Mouse (Mus musculus) right cerebral cortex, postnatal 14 days (tissue): ENCODE measurements around the gene Rab20.
"Not testable (repeated sequence)": the region's sequence is repeated elsewhere in the genome, so short reads cannot be mapped to it uniquely, and the experiment has no call there.

Experiments
- DNase-seq: peaks from one replicate; pipeline ENCODE4 v3.0.0; 2022

The Rab20 gene

GRCm38 (mm10) chr8:11477811-11478761 lies at the start of gene Rab20:
TSS of gene Rab20 (minus strand) at chr8:11478710.
- peak; percentile 60 for DNase-seq

DNA sequence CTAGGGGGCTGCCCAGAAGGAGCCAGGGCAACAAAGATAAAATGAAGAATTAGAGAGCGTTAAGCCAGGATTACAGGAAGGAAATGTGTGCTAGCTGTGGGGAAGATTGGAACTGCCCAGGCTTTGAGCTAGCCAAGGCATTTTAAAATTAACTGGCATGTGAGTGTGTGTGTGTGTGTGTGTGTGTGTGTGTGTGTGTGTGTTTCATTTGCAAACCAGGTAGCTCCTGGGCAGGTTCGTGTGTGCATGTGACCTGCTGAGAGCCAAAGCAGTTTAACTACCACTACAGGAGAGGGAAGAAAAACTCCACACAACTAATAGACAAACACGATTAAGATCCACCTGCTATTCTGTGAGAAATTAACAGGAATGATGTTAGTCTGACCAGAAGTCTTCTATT lies 44.8 kb upstream of the Rab20 start:
- no peak for DNase-seq

DNA sequence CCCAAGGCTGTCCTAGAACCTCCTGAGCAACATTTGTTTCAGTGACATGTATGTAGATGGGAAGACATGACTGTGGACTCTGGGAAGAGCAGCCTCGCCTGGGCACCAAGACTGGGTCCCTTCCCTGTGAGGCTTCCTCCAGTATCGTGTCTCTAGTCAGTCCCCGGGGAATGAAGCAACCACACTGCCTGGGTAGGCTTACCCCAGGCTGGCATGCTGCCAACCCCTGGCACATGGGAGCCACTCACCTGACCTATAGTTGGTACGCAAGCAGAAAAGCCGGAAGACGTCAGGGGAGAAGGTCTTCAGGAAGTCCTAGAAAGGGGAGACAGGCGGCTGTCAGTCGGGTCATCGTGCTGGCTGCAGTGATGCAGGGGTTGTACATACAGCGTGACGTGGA lies 40.2 kb upstream of the Rab20 start:
- no peak for DNase-seq

DNA sequence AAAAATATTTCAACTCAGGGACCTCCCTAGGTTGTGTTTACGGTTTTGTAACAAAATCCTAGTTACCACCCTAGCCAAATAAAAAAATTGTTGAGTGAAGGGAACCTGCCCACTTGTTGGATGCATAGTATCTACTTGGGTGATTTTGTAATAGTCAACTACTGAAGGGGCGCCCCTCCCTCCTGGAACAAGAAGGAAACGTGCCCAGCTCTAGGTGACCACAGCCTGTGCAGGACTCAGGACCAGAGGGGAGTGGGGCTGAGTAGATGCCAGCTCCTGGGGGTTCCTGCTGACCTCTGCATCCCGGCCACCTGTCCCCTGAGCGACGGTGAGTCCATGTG lies 39.5 kb upstream of the Rab20 start:
- no peak for DNase-seq

DNA sequence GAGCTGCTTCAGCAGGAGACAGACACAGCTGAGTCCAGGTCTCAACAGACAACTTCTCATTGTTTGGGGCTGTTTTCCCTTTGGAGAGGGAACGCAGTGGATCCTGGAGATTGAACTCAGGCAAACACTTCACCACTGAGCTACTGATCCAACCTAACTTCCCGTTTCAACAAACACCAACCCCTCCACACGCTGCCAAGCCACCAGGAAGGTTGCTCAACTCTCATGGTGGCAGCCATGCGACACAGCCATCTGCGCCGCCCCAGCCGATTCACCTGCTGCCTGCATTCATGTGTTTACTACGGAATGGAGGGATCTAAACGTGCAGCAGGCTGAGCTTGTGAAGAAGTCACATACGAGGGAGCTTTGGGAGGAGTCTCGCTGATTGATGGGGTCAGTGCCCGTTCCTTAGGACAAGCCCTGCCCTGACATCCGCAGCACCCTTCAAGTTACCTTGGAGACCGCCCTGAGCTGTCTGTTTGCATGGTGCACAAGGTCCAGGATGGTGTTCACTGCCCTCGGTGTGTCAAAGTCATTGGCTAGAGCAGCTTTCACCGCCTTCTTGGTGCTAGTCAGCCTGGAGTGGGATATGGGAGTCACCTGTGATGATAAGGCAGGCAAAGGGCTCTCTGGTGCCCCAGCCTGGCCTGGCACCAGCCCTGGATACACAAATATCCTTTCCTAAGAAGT lies 39.0 kb upstream of the Rab20 start:
- DNase-seq, result no peak

- no peak for DNase-seq
These were observed 37.8 kb upstream of the Rab20 start for GRCm38 (mm10) chr8:11516292-11516691.

DNA sequence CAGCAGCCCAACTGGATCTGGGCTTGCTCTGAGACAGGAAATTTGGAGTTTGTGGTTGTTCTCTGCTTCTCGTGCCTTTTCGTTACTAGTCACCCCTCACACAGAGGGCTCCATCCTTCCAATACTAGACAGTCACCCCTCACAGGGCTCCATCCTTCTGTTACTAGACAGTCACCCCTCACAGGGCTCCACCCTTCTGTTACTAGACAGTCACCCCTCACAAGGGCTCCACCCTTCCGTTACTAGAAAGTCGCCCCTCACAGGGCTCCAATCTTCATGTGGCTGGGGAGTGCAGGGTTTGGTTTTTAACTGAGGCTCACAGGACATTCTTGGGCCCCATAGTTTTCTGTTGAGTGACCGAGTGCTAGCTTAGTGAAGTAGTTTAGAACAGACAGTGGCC lies 34.7 kb upstream of the Rab20 start:
- no peak for DNase-seq

GRCm38 (mm10) chr8:11512711-11513110 lies 34.2 kb upstream of the Rab20 start:
- no peak for DNase-seq

GRCm38 (mm10) chr8:11510971-11511370 lies 32.5 kb upstream of the Rab20 start:
- no peak for DNase-seq

DNA sequence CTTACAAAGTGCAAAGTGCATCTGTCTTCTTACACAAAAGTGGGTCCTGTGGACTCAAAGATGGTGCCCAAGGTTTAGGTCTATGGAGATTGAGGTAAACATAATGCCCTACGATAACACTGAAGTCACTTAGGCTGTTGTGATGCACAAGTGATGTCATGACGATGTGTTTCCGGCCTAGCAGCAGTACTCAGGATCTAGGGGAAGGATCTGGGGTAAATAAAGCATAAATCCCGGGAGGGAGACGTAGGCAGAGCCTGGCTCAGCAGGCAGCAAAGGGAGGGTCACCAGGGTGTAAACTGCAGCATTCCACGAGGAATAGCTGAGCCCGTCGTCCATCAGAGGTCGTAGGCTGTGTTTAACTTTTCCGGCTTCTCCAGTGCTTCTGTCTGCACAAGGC lies 30.4 kb upstream of the Rab20 start:
- no peak for DNase-seq

DNA sequence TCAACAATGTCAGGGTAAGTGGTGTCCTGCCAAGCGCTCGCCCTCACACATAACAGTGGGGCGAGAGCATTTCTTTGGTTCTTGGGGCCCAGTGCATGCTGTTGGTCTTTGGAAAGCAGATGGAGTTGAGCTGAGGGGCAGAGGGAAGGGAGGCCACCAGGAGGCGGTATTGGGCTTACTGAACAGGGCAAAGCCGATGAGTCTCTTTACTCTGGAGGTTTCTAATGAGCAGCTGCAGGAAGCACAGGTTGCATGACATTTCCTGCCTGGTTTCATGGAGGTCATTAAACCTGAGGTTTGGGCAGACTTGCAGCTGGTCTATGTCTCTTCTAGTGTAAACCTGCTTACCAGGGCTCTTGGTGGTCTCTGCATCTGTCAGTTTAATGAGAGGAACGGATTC lies 28.3 kb upstream of the Rab20 start:
- peak; percentile 67 for DNase-seq

DNA sequence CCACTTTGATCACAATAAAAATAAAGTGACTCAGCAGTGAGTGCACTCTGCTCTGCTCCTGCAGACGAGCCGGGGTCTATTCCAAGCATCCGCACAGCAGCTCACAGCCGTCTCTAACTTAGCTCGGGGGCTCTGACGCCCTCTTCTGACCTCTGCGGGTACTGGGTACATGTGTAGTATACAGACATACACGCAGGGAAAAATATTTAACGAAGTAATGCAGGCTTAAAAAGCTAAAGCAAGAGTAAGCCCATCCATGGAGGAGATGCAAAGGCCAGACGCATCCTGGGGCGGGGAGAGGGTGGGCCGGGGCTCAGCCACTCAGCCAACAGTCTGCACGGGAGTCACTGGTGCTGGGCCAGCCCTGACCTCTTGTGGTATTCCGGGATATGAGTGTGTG lies 27.6 kb upstream of the Rab20 start:
- DNase-seq, result no peak

GRCm38 (mm10) chr8:11503476-11504232 lies 25.1 kb upstream of the Rab20 start:
- no peak for DNase-seq

DNA sequence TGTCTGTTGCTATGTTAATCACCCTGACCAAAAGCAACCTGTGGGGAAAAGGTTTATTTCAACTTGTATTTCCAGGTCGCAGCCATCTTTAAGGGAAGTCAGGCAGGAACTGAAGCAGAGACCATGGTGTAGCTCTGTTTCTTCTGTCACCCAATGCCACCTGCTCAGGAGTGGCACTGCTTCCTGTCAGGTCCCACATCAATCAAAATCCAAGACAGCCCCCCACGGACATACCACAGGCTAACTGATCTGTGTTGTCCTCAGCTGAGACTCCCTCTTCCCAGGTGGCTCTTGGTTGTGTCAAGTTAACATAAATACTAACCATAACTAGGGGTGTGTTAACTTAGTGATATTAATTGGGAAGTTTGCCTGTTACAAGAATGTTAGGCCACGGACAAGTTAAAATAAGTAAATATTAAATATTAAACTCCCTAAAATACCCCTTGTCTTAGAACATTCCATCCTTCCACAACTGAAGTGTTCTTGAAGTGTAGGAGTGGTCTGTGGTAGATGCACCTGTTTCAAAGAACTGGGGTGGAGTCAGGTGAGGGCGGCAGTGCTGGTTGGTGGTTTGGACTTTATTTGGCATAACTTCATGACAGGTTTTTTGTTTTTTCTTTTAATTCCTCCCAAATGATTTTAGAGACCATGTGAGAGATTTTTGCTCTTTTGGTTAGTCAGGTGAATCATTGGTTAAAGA lies 20.4 kb upstream of the Rab20 start:
- no peak for DNase-seq

- DNase-seq, result no peak
These were observed 19.8 kb upstream of the Rab20 start for GRCm38 (mm10) chr8:11498281-11498680.

DNA sequence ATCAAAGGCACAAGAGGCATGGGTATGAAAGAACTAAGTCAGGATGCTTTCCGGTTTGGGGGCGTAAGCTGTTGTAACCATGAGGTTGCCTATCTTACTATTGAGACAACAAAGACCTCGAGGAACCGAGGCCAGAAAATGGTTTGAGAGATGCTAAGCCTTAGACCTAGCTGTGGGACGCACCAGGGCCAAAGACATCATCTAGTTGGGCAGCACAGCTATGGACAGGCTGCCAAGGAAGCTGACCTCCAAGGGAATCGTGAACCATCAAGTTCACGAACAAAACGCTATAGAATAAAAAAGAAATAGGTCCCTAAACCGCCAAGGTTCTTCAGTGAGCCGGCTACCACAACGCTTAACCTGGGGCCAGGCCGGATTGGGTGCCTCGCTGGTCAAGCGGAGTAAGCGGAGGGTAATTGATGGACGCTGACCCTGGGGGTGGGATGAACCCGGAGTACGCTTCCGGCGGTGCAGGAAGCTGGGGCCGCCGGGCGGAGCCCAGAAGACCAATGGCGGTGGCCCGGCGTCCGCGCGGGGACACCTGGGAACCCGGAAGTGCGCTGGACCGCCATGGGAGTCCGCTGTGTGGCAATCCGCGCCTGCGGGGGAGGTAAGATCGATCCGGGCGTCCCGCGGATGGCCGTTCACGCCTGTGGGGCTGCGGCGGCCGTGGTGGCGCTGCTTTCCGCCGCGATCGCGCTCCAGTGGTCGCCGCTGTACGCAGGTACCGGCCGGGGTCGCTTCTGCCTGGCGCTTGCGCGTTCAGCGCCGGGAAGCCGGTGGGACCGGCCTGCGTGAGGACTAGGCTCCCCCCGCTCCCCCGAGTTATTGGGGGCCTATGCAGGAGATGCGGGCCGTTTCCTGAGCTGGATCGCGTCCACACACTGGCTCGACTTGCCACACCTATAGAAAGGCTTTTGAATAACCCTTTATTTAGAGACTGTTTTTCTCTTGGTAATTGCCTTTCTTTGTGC lies 18.8 kb upstream of the Rab20 start, which contains the start of gene Naxd:
TSS of gene Naxd (plus strand) at position 490 of the 974 bp plus-strand sequence.
- peak; percentile 89 for DNase-seq

GRCm38 (mm10) chr8:11492340-11492739 lies 13.8 kb upstream of the Rab20 start:
- DNase-seq, result not testable (repeated sequence)

DNA sequence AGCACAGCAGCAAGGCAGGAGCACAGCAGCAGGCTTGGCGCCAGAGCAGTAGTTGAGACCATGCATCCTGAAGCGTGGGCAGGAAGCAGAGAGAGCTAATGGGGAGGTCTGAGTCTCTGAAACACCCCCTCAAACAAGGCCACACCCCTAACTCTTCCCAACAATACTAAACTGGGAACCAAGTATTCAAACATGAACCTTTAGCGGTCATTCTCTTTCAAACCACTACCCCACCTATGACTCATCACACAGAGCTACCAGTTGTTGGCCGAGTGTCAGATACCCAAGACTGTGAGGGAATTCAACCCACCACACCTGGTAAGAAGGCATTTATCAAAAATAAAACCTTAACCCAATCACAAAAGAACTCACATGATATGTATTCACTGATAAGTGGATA lies 8.7 kb upstream of the Rab20 start:
- no peak for DNase-seq

DNA sequence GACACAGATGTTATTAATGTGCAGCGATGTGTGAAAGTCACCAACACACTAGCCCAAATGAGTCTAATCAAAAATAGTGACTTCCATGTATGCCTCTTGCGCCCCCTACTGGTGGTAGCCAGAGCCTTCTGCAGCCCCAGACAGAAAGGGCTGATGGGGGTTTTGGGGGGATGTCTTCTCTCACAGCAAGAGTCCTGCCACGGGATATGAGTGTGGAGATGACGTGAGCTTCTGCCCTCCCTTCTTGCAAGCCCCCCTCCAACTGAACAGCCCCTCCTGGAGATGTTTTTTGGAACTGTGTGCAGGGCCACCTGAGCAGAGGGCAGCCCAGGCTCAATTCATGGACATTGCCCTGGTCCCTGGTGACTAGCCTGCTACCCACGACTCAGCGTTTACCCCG lies 7.6 kb upstream of the Rab20 start:
- DNase-seq, result peak; percentile 78

DNA sequence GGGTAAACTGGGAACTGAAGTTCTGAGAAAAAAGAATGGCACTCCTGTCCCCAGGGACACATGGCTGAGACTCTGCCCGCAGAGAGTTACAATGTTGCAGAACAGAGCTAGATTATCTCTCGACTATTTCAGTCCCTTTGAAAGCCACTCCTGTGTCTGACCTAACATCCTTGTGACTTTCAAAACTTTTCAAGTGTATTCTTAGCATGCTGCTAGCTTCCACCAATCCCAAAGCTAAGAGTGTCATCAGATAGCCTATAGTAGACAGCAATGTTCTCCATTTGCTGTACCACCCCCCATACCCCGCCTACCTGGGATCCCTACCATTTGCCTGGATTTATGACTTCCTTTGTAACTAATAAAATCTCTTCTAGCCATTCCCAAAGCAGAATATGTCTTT lies 4.0 kb upstream of the Rab20 start:
- no peak for DNase-seq

GRCm38 (mm10) chr8:11481876-11482275 lies 3.4 kb upstream of the Rab20 start:
- no peak for DNase-seq

GRCm38 (mm10) chr8:11479591-11479990 lies 1.1 kb upstream of the Rab20 start:
- DNase-seq, result no peak
